Mouse (Mus musculus): Measurements from ENCODE around the gene Zyg11b. TPM values are rescaled to one million over a fixed set of nuclear protein-coding genes. Genes with fewer than 3 reads are reported as not detected.

The Zyg11b gene
- polyA plus RNA-seq, 1 experiment from 2014 or later = 22.2 TPM

GRCm38 (mm10) chr4:108182278-108182677, 118.6 kb downstream of the Zyg11b start:
- Histone ChIP-seq H3K4me3 (ENCODE audit: low read depth, low read length) (no peak overlapping the region), H3K36me3 (ENCODE audit: control insufficient read depth, insufficient read depth, low read length) (no peaks in the 10 kb centered on the region), H3K9me3 (ENCODE audit: control insufficient read depth, low read length) (no peaks in the 10 kb centered on the region), H3K9ac (ENCODE audit: low read depth, low read length) (no peak overlapping the region), H3K27ac (ENCODE audit: low read depth, low read length) (no peak overlapping the region), H3K4me1 (replicated peaks; ENCODE audit: control insufficient read depth, insufficient read depth, low read length) (no peaks in the 10 kb centered on the region), H3K4me2 (replicated peaks; ENCODE audit: low read depth, low read length) (no peak overlapping the region), H3K27me3 (ENCODE audit: control insufficient read depth, insufficient read depth, low read length) (no peaks in the 10 kb centered on the region)
- 39% methylated on average over 1 of the region's 1 CpGs for WGBS
- no peak for DNase-seq (ENCODE audit: low spot score)
- no peak for ATAC-seq (ENCODE audit: low FRiP score)

Other genes with a start within 250 kb of the Zyg11b start
- gene Podn, start 204.7 kb downstream of the Zyg11b start, polyA plus RNA-seq (2014; fragmentation: Nextera tagmentation; extraction: Ambion mirVana) = 0.33 and 0.43 TPM in 2 replicates
- gene Scp2, start 156.1 kb downstream of the Zyg11b start, polyA plus RNA-seq (2014; fragmentation: Nextera tagmentation; extraction: Ambion mirVana) = 207 and 224 TPM in 2 replicates
- gene Echdc2, start 135.7 kb downstream of the Zyg11b start, polyA plus RNA-seq (2014; fragmentation: Nextera tagmentation; extraction: Ambion mirVana) = 13.1 and 14.7 TPM in 2 replicates
- gene Zyg11a, start 83.0 kb downstream of the Zyg11b start, polyA plus RNA-seq (2014; fragmentation: Nextera tagmentation; extraction: Ambion mirVana) = 0.31 TPM in 1 of 2 replicates, not detected in the other
- 42.1 and 53.1 TPM in 2 replicates for gene Coa7, start 27.0 kb upstream of the Zyg11b start, polyA plus RNA-seq (2014; fragmentation: Nextera tagmentation; extraction: Ambion mirVana)
- 2.0 and 3.2 TPM in 2 replicates for gene Shisal2a, start 82.3 kb upstream of the Zyg11b start, polyA plus RNA-seq (2014; fragmentation: Nextera tagmentation; extraction: Ambion mirVana)
- 47.3 and 52.8 TPM in 2 replicates for gene Gpx7, start 105.9 kb upstream of the Zyg11b start, polyA plus RNA-seq (2014; fragmentation: Nextera tagmentation; extraction: Ambion mirVana)
- gene Tut4, start 158.3 kb upstream of the Zyg11b start, polyA plus RNA-seq (2014; fragmentation: Nextera tagmentation; extraction: Ambion mirVana) = 65.8 and 105 TPM in 2 replicates